Mouse (Mus musculus) liver, embryonic 15.5 days (tissue): Measurements from ENCODE around the gene Gpc5. TPM values are rescaled to one million over a fixed set of nuclear protein-coding genes. Genes with fewer than 3 reads are reported as not detected.

Source experiments
- ATAC-seq: fragments of 200-750 bp; cut with Nextera tagmentation; 2 replicates; pipeline ENCODE4 v1.8.0; 2017; ENCODE audit warnings: moderate number of reproducible peaks, mild to moderate bottlenecking, moderate library complexity; ENCODE audit not compliant: insufficient read depth
- H3K27ac ChIP-seq: fragments of 300-500 bp; sonication (generic); replicated peaks from 2 replicates; pipeline ENCODE4 v1.5.1; 2015; ENCODE audit warnings: mild to moderate bottlenecking, inconsistent platforms
- H3K27me3 ChIP-seq: fragments of 300-500 bp; sonication (generic); 2 replicates; pipeline ENCODE4 v1.6.1; 2015; ENCODE audit warnings: mild to moderate bottlenecking, inconsistent platforms
- H3K36me3 ChIP-seq: fragments of 300-500 bp; sonication (generic); replicated peaks from 2 replicates; pipeline ENCODE4 v1.6.1; 2015; ENCODE audit warnings: moderate library complexity, mild to moderate bottlenecking, inconsistent platforms
- H3K4me1 ChIP-seq: fragments of 300-500 bp; sonication (generic); replicated peaks from 2 replicates; pipeline ENCODE4 v1.6.1; 2015; ENCODE audit warnings: inconsistent platforms
- H3K4me2 ChIP-seq: fragments of 300-500 bp; sonication (generic); 2 replicates; pipeline ENCODE4 v1.6.1; 2015; ENCODE audit warnings: moderate library complexity, mild to moderate bottlenecking, inconsistent platforms
- H3K4me3 ChIP-seq: fragments of 300-500 bp; sonication (generic); replicated peaks from 2 replicates; pipeline ENCODE4 v1.5.1; 2015; ENCODE audit warnings: mild to moderate bottlenecking, inconsistent platforms
- H3K9ac ChIP-seq: fragments of 300-500 bp; sonication (generic); 2 replicates; pipeline ENCODE4 v1.6.1; 2015; ENCODE audit warnings: moderate library complexity, mild to moderate bottlenecking, inconsistent platforms
- H3K9me3 ChIP-seq: fragments of 300-500 bp; sonication (generic); replicated peaks from 2 replicates; pipeline ENCODE4 v1.6.1; 2016; ENCODE audit warnings: inconsistent platforms
- WGBS: fragments of 180-500 bp; shearing (Covaris S2); methylation state at CpG from one replicate; pipeline ENCODE4 v1.1.7; 2015; ENCODE audit warnings: mixed read lengths; ENCODE audit not compliant: insufficient replicate concordance; 5-methylcytosine and 5-hydroxymethylcytosine counted together
- polyA plus RNA-seq: library from polyadenylated mRNA; unstranded; fragments of >200 nt; fragmentation: Nextera tagmentation; extraction: Ambion mirVana; gene quantifications from 2 replicates; pipeline ENCODE4 v1.2.1, GENCODE M21; 2015

Gene Gpc5
- polyA plus RNA-seq, 1 experiment from 2014 or later, result not detected

- Histone ChIP-seq H3K36me3 (no peaks in the 10 kb centered on the region), H3K9me3 (no peaks in the 10 kb centered on the region), H3K4me1 (no peaks in the 10 kb centered on the region), H3K27ac (no peak overlapping the region), H3K4me2 (no peak overlapping the region), H3K27me3 (no peaks in the 10 kb centered on the region), H3K9ac (no peak overlapping the region), H3K4me3 (no peak overlapping the region)
- ATAC-seq, result no peak
- WGBS, result 54% methylated on average over 5 of the region's 5 CpGs
These were observed 1077.1 kb downstream of the Gpc5 start for GRCm38 (mm10) chr14:116169129-116169528.

GRCm38 (mm10) chr14:116186981-116187380 lies 1095.0 kb downstream of the Gpc5 start:
- H3K4me2 ChIP-seq, result no peak overlapping the region
- no peaks in the 10 kb centered on the region for H3K4me1 ChIP-seq
- no peak overlapping the region for H3K9ac ChIP-seq
- no peaks in the 10 kb centered on the region for H3K27me3 ChIP-seq
- H3K9me3 ChIP-seq, result no peaks in the 10 kb centered on the region
- no peak overlapping the region for H3K27ac ChIP-seq
- WGBS, result 67% methylated on average over 4 of the region's 4 CpGs
- H3K4me3 ChIP-seq, result no peak overlapping the region
- no peak for ATAC-seq
- H3K36me3 ChIP-seq, result no peaks in the 10 kb centered on the region

GRCm38 (mm10) chr14:116206977-116207376 lies 1115.0 kb downstream of the Gpc5 start:
- Histone ChIP-seq H3K4me1 (no peaks in the 10 kb centered on the region), H3K27me3 (no peaks in the 10 kb centered on the region), H3K4me3 (no peak overlapping the region), H3K9ac (no peak overlapping the region), H3K4me2 (no peak overlapping the region), H3K9me3 (no peaks in the 10 kb centered on the region), H3K36me3 (no peaks in the 10 kb centered on the region), H3K27ac (no peak overlapping the region)
- ATAC-seq, result no peak
- 28% methylated on average over 6 of the region's 6 CpGs for WGBS

- no peak for ATAC-seq
- no peak overlapping the region for H3K4me3 ChIP-seq
- H3K27ac ChIP-seq, result no peak overlapping the region
- WGBS, result 76% methylated on average over 3 of the region's 3 CpGs
- H3K9ac ChIP-seq, result no peak overlapping the region
- no peak overlapping the region for H3K4me2 ChIP-seq
- no peaks in the 10 kb centered on the region for H3K9me3 ChIP-seq
- no peaks in the 10 kb centered on the region for H3K36me3 ChIP-seq
- no peaks in the 10 kb centered on the region for H3K27me3 ChIP-seq
- H3K4me1 ChIP-seq, result no peaks in the 10 kb centered on the region
These were observed 1116.6 kb downstream of the Gpc5 start for GRCm38 (mm10) chr14:116208581-116208980.

- no peaks in the 10 kb centered on the region for H3K4me1 ChIP-seq
- ATAC-seq, result no peak
- WGBS, result 49% methylated on average over 5 of the region's 5 CpGs
- no peaks in the 10 kb centered on the region for H3K9me3 ChIP-seq
- H3K4me3 ChIP-seq, result no peak overlapping the region
- no peak overlapping the region for H3K9ac ChIP-seq
- no peak overlapping the region for H3K4me2 ChIP-seq
- no peak overlapping the region for H3K27ac ChIP-seq
- no peaks in the 10 kb centered on the region for H3K27me3 ChIP-seq
- H3K36me3 ChIP-seq, result no peaks in the 10 kb centered on the region
These were observed 1117.0 kb downstream of the Gpc5 start for GRCm38 (mm10) chr14:116209045-116209444.

- Histone ChIP-seq H3K9ac (no peak overlapping the region), H3K4me3 (no peak overlapping the region), H3K36me3 (no peaks in the 10 kb centered on the region), H3K27me3 (no peaks in the 10 kb centered on the region), H3K9me3 (no peaks in the 10 kb centered on the region), H3K4me1 (no peaks in the 10 kb centered on the region), H3K4me2 (no peak overlapping the region), H3K27ac (no peak overlapping the region)
- ATAC-seq, result no peak
- 54% methylated on average over 6 of the region's 6 CpGs for WGBS
These were observed 1118.3 kb downstream of the Gpc5 start for GRCm38 (mm10) chr14:116210304-116210703.

- Histone ChIP-seq H3K27me3 (no peaks in the 10 kb centered on the region), H3K27ac (no peak overlapping the region), H3K36me3 (no peaks in the 10 kb centered on the region), H3K4me3 (no peak overlapping the region), H3K9me3 (no peaks in the 10 kb centered on the region), H3K4me2 (no peak overlapping the region), H3K4me1 (no peaks in the 10 kb centered on the region), H3K9ac (no peak overlapping the region)
- ATAC-seq, result no peak
These were observed 1120.0 kb downstream of the Gpc5 start for GRCm38 (mm10) chr14:116212029-116212428.

GRCm38 (mm10) chr14:116258126-116258525 lies 1166.1 kb downstream of the Gpc5 start:
- no peaks in the 10 kb centered on the region for H3K9me3 ChIP-seq
- no peaks in the 10 kb centered on the region for H3K36me3 ChIP-seq
- H3K27ac ChIP-seq, result no peak overlapping the region
- no peak overlapping the region for H3K4me3 ChIP-seq
- no peak overlapping the region for H3K4me2 ChIP-seq
- no peaks in the 10 kb centered on the region for H3K4me1 ChIP-seq
- no peaks in the 10 kb centered on the region for H3K27me3 ChIP-seq
- ATAC-seq, result no peak
- WGBS, result 83% methylated on average over 1 of the region's 1 CpGs
- H3K9ac ChIP-seq, result no peak overlapping the region

- no peak for ATAC-seq
- Histone ChIP-seq H3K9ac (no peak overlapping the region), H3K4me2 (no peak overlapping the region), H3K27me3 (no peaks in the 10 kb centered on the region), H3K4me1 (no peaks in the 10 kb centered on the region), H3K9me3 (no peaks in the 10 kb centered on the region), H3K36me3 (no peaks in the 10 kb centered on the region), H3K27ac (no peak overlapping the region), H3K4me3 (no peak overlapping the region)
- WGBS, result 61% methylated on average over 2 of the region's 2 CpGs
These were observed 1216.5 kb downstream of the Gpc5 start for GRCm38 (mm10) chr14:116308541-116308940.

- Histone ChIP-seq H3K9ac (no peak overlapping the region), H3K27ac (no peak overlapping the region), H3K4me3 (no peak overlapping the region), H3K36me3 (no peaks in the 10 kb centered on the region), H3K4me1 (no peaks in the 10 kb centered on the region), H3K4me2 (no peak overlapping the region), H3K27me3 (no peaks in the 10 kb centered on the region), H3K9me3 (no peaks in the 10 kb centered on the region)
- ATAC-seq, result no peak
These were observed 1225.5 kb downstream of the Gpc5 start for GRCm38 (mm10) chr14:116317491-116317890.

GRCm38 (mm10) chr14:116336182-116336581 lies 1244.2 kb downstream of the Gpc5 start:
- H3K4me3 ChIP-seq, result no peak overlapping the region
- WGBS, result 69% methylated on average over 4 of the region's 4 CpGs

GRCm38 (mm10) chr14:116338395-116338794 lies 1246.4 kb downstream of the Gpc5 start:
- no peak for ATAC-seq
- Histone ChIP-seq H3K36me3 (no peaks in the 10 kb centered on the region), H3K9ac (no peak overlapping the region), H3K4me1 (no peaks in the 10 kb centered on the region), H3K4me2 (no peak overlapping the region), H3K27ac (no peak overlapping the region), H3K4me3 (no peak overlapping the region), H3K27me3 (no peaks in the 10 kb centered on the region), H3K9me3 (no peaks in the 10 kb centered on the region)
- 60% methylated on average over 3 of the region's 3 CpGs for WGBS

More at GRCm38 (mm10) chr14:116336182-116336581, 1244.2 kb downstream of the Gpc5 start:
- no peaks in the 10 kb centered on the region for H3K9me3 ChIP-seq
- no peaks in the 10 kb centered on the region for H3K4me1 ChIP-seq
- no peak for ATAC-seq
- no peaks in the 10 kb centered on the region for H3K27me3 ChIP-seq
- no peaks in the 10 kb centered on the region for H3K36me3 ChIP-seq
- no peak overlapping the region for H3K4me2 ChIP-seq
- no peak overlapping the region for H3K9ac ChIP-seq
- no peak overlapping the region for H3K27ac ChIP-seq
